Mouse (Mus musculus): ENCODE results near the gene Asb16. TPM values are rescaled to one million over a fixed set of nuclear protein-coding genes. Genes with fewer than 3 reads are reported as not detected.

Gene Asb16
- polyA plus RNA-seq, 1 experiment = not detected

- Histone ChIP-seq H3K4me3 (ENCODE audit: insufficient read depth, poor library complexity, severe bottlenecking) (no peak overlapping the region), H3ac (ENCODE audit: control insufficient read depth, insufficient read length, low read depth) (no peak overlapping the region), H3K79me3 (ENCODE audit: low read depth) (peaks cover 6% of the 10 kb centered on the region), H3K79me2 (ENCODE audit: control insufficient read depth, insufficient read depth) (peaks cover 24% of the 10 kb centered on the region), H3K27me3 (ENCODE audit: control insufficient read depth, insufficient read depth, insufficient read length) (no peaks in the 10 kb centered on the region), H3K36me3 (ENCODE audit: control insufficient read depth, insufficient read depth) (peaks cover 51% of the 10 kb centered on the region)
- TF ChIP-seq FOSL1 (IDR thresholded peaks at IDR 0.05; ENCODE audit: insufficient read depth, low read length, poor library complexity, severe bottlenecking) = no peak
- no peak for TF ChIP-seq MAX (IDR thresholded peaks at IDR 0.05)
- TF ChIP-seq MYOD1 (IDR thresholded peaks at IDR 0.05; ENCODE audit: control insufficient read depth, insufficient read length, low read depth) = no peak
- TF ChIP-seq MYOG (IDR thresholded peaks at IDR 0.05; ENCODE audit: control insufficient read depth, extremely low read depth, insufficient read length) = no peak
- TF ChIP-seq USF1 (IDR thresholded peaks at IDR 0.05; ENCODE audit: low read depth) = no peak
- TF ChIP-seq CTCF (IDR thresholded peaks at IDR 0.05; ENCODE audit: control insufficient read depth, insufficient read depth, insufficient read length) = no peak
- no peak for TF ChIP-seq CEBPB (IDR thresholded peaks at IDR 0.05; ENCODE audit: low read depth)
Observed at GRCm38 (mm10) chr11:102288913-102289312, 20.4 kb downstream of the Asb16 start.

GRCm38 (mm10) chr11:102289511-102290100 is 21.1 kb downstream of the Asb16 start:
- H3K36me3 ChIP-seq (ENCODE audit: control insufficient read depth, insufficient read depth) = peaks cover 58% of the 10 kb centered on the region
- no peak overlapping the region for H3ac ChIP-seq (ENCODE audit: control insufficient read depth, insufficient read length, low read depth)
- no peaks in the 10 kb centered on the region for H3K27me3 ChIP-seq (ENCODE audit: control insufficient read depth, insufficient read depth, insufficient read length)
- peaks cover 31% of the 10 kb centered on the region for H3K79me2 ChIP-seq (ENCODE audit: control insufficient read depth, insufficient read depth)
- TF ChIP-seq CTCF (IDR thresholded peaks at IDR 0.05; ENCODE audit: control insufficient read depth, insufficient read depth, insufficient read length) = no peak
- TF ChIP-seq USF1 (IDR thresholded peaks at IDR 0.05; ENCODE audit: low read depth) = no peak
- TF ChIP-seq CEBPB (IDR thresholded peaks at IDR 0.05; ENCODE audit: low read depth) = no peak
- TF ChIP-seq MYOD1 (IDR thresholded peaks at IDR 0.05; ENCODE audit: control insufficient read depth, insufficient read length, low read depth) = no peak
- TF ChIP-seq FOSL1 (IDR thresholded peaks at IDR 0.05; ENCODE audit: insufficient read depth, low read length, poor library complexity, severe bottlenecking) = no peak
- no peak for TF ChIP-seq MYOG (IDR thresholded peaks at IDR 0.05; ENCODE audit: control insufficient read depth, extremely low read depth, insufficient read length)
- TF ChIP-seq MAX (IDR thresholded peaks at IDR 0.05) = no peak
- H3K4me3 ChIP-seq (ENCODE audit: insufficient read depth, poor library complexity, severe bottlenecking) = no peak overlapping the region
- H3K79me3 ChIP-seq (ENCODE audit: low read depth) = peaks cover 13% of the 10 kb centered on the region

GRCm38 (mm10) chr11:102290141-102290540 is 21.6 kb downstream of the Asb16 start:
- H3K36me3 ChIP-seq (ENCODE audit: control insufficient read depth, insufficient read depth) = peaks cover 61% of the 10 kb centered on the region
- TF ChIP-seq MYOG (IDR thresholded peaks at IDR 0.05; ENCODE audit: control insufficient read depth, extremely low read depth, insufficient read length) = no peak
- TF ChIP-seq CEBPB (IDR thresholded peaks at IDR 0.05; ENCODE audit: low read depth) = no peak
- TF ChIP-seq MYOD1 (IDR thresholded peaks at IDR 0.05; ENCODE audit: control insufficient read depth, insufficient read length, low read depth) = no peak
- no peak for TF ChIP-seq MAX (IDR thresholded peaks at IDR 0.05)
- TF ChIP-seq FOSL1 (IDR thresholded peaks at IDR 0.05; ENCODE audit: insufficient read depth, low read length, poor library complexity, severe bottlenecking) = no peak
- TF ChIP-seq CTCF (IDR thresholded peaks at IDR 0.05; ENCODE audit: control insufficient read depth, insufficient read depth, insufficient read length) = no peak
- no peak for TF ChIP-seq USF1 (IDR thresholded peaks at IDR 0.05; ENCODE audit: low read depth)
- H3K79me2 ChIP-seq (ENCODE audit: control insufficient read depth, insufficient read depth) = peaks cover 35% of the 10 kb centered on the region
- H3K4me3 ChIP-seq (ENCODE audit: insufficient read depth, poor library complexity, severe bottlenecking) = no peak overlapping the region
- no peaks in the 10 kb centered on the region for H3K27me3 ChIP-seq (ENCODE audit: control insufficient read depth, insufficient read depth, insufficient read length)
- no peak overlapping the region for H3ac ChIP-seq (ENCODE audit: control insufficient read depth, insufficient read length, low read depth)
- peaks cover 18% of the 10 kb centered on the region for H3K79me3 ChIP-seq (ENCODE audit: low read depth)

- no peak overlapping the region for H3K4me3 ChIP-seq (ENCODE audit: insufficient read depth, poor library complexity, severe bottlenecking)
- no peaks in the 10 kb centered on the region for H3K27me3 ChIP-seq (ENCODE audit: control insufficient read depth, insufficient read depth, insufficient read length)
- H3K79me2 ChIP-seq (ENCODE audit: control insufficient read depth, insufficient read depth) = peaks cover 35% of the 10 kb centered on the region
- H3K79me3 ChIP-seq (ENCODE audit: low read depth) = peaks cover 24% of the 10 kb centered on the region
- no peak overlapping the region for H3ac ChIP-seq (ENCODE audit: control insufficient read depth, insufficient read length, low read depth)
- no peak for TF ChIP-seq CEBPB (IDR thresholded peaks at IDR 0.05; ENCODE audit: low read depth)
- no peak for TF ChIP-seq MAX (IDR thresholded peaks at IDR 0.05)
- TF ChIP-seq MYOD1 (IDR thresholded peaks at IDR 0.05; ENCODE audit: control insufficient read depth, insufficient read length, low read depth) = no peak
- no peak for TF ChIP-seq FOSL1 (IDR thresholded peaks at IDR 0.05; ENCODE audit: insufficient read depth, low read length, poor library complexity, severe bottlenecking)
- TF ChIP-seq CTCF (IDR thresholded peaks at IDR 0.05; ENCODE audit: control insufficient read depth, insufficient read depth, insufficient read length) = no peak
- no peak for TF ChIP-seq USF1 (IDR thresholded peaks at IDR 0.05; ENCODE audit: low read depth)
- no peak for TF ChIP-seq MYOG (IDR thresholded peaks at IDR 0.05; ENCODE audit: control insufficient read depth, extremely low read depth, insufficient read length)
- H3K36me3 ChIP-seq (ENCODE audit: control insufficient read depth, insufficient read depth) = peaks cover 61% of the 10 kb centered on the region
Observed at GRCm38 (mm10) chr11:102291051-102291535, 22.6 kb downstream of the Asb16 start.

DNA sequence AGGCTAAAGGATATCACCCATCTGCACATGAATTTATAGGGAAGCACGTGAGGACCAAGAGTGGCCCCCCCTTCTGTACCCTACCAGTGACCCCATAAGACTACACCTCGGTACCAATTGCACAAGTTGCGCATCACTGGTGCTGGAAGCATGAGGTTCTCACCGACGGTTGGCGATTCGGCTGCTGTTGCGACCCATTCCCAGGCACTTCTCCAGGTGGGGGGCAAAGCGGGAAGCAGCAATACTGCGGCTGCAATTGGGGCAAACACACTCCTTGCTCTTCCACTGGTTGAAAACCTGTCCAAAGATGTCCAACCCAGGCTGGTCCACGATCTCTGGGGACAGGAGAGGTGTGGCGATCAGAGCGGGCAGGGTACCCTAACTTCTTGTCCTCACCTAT is 25.4 kb downstream of the Asb16 start:
- peaks cover 27% of the 10 kb centered on the region for H3K79me2 ChIP-seq (ENCODE audit: control insufficient read depth, insufficient read depth)
- H3K79me3 ChIP-seq (ENCODE audit: low read depth) = peaks cover 24% of the 10 kb centered on the region
- peaks cover 46% of the 10 kb centered on the region for H3K36me3 ChIP-seq (ENCODE audit: control insufficient read depth, insufficient read depth)
- H3ac ChIP-seq (ENCODE audit: control insufficient read depth, insufficient read length, low read depth) = no peak overlapping the region
- TF ChIP-seq CEBPB (IDR thresholded peaks at IDR 0.05; ENCODE audit: low read depth) (no peak), MYOG (IDR thresholded peaks at IDR 0.05; ENCODE audit: control insufficient read depth, extremely low read depth, insufficient read length) (no peak), CTCF (IDR thresholded peaks at IDR 0.05; ENCODE audit: control insufficient read depth, insufficient read depth, insufficient read length) (no peak), MYOD1 (IDR thresholded peaks at IDR 0.05; ENCODE audit: control insufficient read depth, insufficient read length, low read depth) (no peak), MAX (IDR thresholded peaks at IDR 0.05) (no peak), FOSL1 (IDR thresholded peaks at IDR 0.05; ENCODE audit: insufficient read depth, low read length, poor library complexity, severe bottlenecking) (no peak), USF1 (IDR thresholded peaks at IDR 0.05; ENCODE audit: low read depth) (no peak)
- H3K4me3 ChIP-seq (ENCODE audit: insufficient read depth, poor library complexity, severe bottlenecking) = no peak overlapping the region
- no peaks in the 10 kb centered on the region for H3K27me3 ChIP-seq (ENCODE audit: control insufficient read depth, insufficient read depth, insufficient read length)
